Mouse (Mus musculus): ENCODE measurements around the gene Kctd12. TPM values are rescaled to one million over a fixed set of nuclear protein-coding genes. Genes with fewer than 3 reads are reported as not detected.

Gene Kctd12
- polyA plus RNA-seq, 1 experiment: 5.8 TPM

DNA sequence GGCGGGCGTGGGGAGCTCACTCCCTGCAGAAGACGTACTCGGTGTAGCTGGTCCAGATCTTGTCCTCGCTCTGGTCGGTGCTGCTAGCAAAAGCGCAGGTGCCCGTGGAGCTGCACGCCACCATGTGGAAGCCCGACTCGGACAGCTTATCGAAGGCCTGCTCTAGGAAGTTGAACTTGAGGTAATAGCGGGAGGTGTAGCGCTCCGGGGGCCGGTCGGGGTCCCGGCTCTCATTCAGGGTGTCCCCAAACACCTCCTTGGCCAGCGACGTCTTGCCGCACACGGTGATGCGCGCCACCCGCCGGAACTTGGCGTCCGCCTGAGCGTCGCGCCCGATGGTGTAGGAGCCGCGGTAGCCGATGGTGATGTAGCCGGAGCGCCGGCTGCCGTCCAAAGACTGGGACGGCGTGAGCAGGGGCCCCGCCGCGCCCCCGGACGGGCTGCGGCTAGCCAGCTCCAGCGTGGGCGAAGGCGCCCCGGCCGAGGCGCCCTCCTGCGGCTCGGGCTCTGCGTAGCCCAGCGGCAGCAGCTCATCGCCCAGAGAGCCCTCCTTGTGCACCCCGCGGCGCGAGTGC, 909 bp downstream of the Kctd12 start:
- Histone ChIP-seq H3K27me3 (ENCODE audit: control insufficient read depth, insufficient read depth, low read length) (no peaks in the 10 kb centered on the region), H3K4me3 (ENCODE audit: control insufficient read depth, low read depth, low read length) (peak overlapping the region; percentile 96), H3K4me1 (ENCODE audit: control insufficient read depth, insufficient read depth, low read length) (peaks cover 15% of the 10 kb centered on the region), H3K27ac (ENCODE audit: control insufficient read depth, insufficient read depth, low read depth, low read length) (peak overlapping the region; percentile 85), H3K36me3 (ENCODE audit: control insufficient read depth, insufficient read depth, low read length) (no peaks in the 10 kb centered on the region)
- no peak for TF ChIP-seq POLR2A (IDR thresholded peaks at IDR 0.05; ENCODE audit: control insufficient read depth, low read depth, low read length)

DNA sequence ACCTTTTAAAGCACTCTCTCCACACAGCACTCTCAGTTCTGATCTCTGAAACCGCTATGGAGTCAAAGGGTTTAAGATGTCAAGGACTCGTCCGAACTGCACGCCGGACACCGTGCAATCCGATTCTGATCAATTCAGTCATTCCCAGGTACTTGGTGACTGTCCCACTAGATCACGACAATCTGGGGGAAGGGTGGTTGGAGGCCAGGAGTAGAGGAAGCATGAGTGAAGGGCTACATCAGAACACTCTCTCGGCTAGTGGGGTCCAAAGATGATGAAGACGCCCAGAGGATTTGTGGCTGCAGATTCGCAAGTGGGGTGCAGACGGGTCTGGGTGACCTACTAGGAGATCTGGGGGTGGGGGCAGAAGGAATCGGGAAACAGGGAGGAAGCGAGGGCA, 1.5 kb downstream of the Kctd12 start:
- Histone ChIP-seq H3K27ac (ENCODE audit: control insufficient read depth, insufficient read depth, low read depth, low read length) (peak overlapping the region; percentile 85; the same call in 1 of the 2 replicates), H3K4me3 (ENCODE audit: control insufficient read depth, low read depth, low read length) (peak overlapping the region; percentile 96), H3K36me3 (ENCODE audit: control insufficient read depth, insufficient read depth, low read length) (no peaks in the 10 kb centered on the region), H3K27me3 (ENCODE audit: control insufficient read depth, insufficient read depth, low read length) (no peaks in the 10 kb centered on the region), H3K4me1 (ENCODE audit: control insufficient read depth, insufficient read depth, low read length) (peaks cover 15% of the 10 kb centered on the region)
- TF ChIP-seq CTCF (IDR thresholded peaks at IDR 0.05; ENCODE audit: control insufficient read depth, insufficient read depth, insufficient replicate concordance, low read depth, low read length) (no peak), POLR2A (IDR thresholded peaks at IDR 0.05; ENCODE audit: control insufficient read depth, low read depth, low read length) (no peak)

DNA sequence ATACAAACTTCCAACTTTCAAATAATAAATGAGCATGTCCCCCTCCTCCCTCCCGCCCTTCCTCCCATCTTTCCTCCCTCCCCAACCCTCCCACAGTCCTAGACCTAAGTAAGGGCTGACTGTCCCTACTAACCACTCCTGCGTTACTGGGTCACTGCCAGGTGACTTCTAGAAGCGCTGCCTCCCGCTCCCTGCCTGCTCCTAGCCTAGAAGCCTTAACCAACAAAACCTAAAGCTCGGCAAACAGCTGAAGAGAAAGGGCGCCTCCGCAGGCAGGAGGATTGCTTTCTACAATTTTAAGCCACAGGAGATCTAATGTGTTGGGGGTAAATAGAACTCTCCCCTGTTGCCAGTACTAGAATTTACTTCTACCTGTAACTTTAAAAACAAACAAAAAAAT, 2.0 kb downstream of the Kctd12 start:
- Histone ChIP-seq H3K27ac (ENCODE audit: control insufficient read depth, insufficient read depth, low read depth, low read length) (no peak overlapping the region), H3K27me3 (ENCODE audit: control insufficient read depth, insufficient read depth, low read length) (no peaks in the 10 kb centered on the region), H3K36me3 (ENCODE audit: control insufficient read depth, insufficient read depth, low read length) (no peaks in the 10 kb centered on the region), H3K4me1 (ENCODE audit: control insufficient read depth, insufficient read depth, low read length) (peaks cover 15% of the 10 kb centered on the region), H3K4me3 (ENCODE audit: control insufficient read depth, low read depth, low read length) (peak overlapping the region; percentile 35)
- TF ChIP-seq CTCF (IDR thresholded peaks at IDR 0.05; ENCODE audit: control insufficient read depth, insufficient read depth, insufficient replicate concordance, low read depth, low read length) (no peak), POLR2A (IDR thresholded peaks at IDR 0.05; ENCODE audit: control insufficient read depth, low read depth, low read length) (no peak)

DNA sequence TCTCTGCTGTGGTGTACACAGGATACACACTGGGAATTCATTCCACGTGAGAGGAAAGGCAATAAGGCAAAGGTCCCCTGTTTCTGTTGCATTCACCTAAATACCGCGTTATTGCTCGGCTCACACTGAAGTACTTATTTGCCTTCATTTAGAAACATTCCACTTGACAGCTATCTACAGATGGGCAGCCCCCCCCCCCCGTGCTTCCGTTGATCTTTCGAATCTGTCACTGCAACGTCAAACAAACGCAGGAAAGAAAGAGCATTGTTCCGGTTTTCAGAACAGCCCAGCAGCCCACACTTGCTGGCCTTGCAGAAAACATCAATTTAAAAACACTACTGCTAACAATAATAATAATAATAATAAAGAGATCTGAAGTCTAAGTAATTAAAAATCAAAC, 2.6 kb downstream of the Kctd12 start:
- H3K4me3 ChIP-seq (ENCODE audit: control insufficient read depth, low read depth, low read length): peak overlapping the region; percentile 7
- H3K27ac ChIP-seq (ENCODE audit: control insufficient read depth, insufficient read depth, low read depth, low read length): peak overlapping the region; percentile 53; the same call in 1 of the 2 replicates
- peaks cover 15% of the 10 kb centered on the region for H3K4me1 ChIP-seq (ENCODE audit: control insufficient read depth, insufficient read depth, low read length)
- no peaks in the 10 kb centered on the region for H3K27me3 ChIP-seq (ENCODE audit: control insufficient read depth, insufficient read depth, low read length)
- TF ChIP-seq POLR2A (IDR thresholded peaks at IDR 0.05; ENCODE audit: control insufficient read depth, low read depth, low read length): no peak
- no peak for TF ChIP-seq CTCF (IDR thresholded peaks at IDR 0.05; ENCODE audit: control insufficient read depth, insufficient read depth, insufficient replicate concordance, low read depth, low read length)
- H3K36me3 ChIP-seq (ENCODE audit: control insufficient read depth, insufficient read depth, low read length): no peaks in the 10 kb centered on the region

DNA sequence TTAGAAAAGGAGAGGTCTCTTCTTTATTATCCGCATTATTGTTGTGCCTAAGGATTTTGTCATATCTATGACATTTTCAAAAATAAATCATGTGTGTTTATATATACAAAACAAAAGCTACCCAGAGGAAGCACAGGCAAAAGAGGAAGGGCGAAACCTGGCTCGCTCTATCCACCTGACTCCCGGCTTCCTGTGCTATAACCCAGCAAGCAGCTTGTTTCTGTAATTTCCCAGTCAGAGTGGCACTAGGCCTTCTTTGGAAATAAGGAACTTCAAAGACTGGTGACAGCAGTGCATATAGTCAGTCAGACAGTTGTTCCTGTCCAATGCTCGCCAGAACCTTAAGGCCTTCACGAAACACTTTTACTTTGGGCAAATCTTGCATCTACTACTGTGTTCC, 6.6 kb downstream of the Kctd12 start:
- TF ChIP-seq POLR2A (IDR thresholded peaks at IDR 0.05; ENCODE audit: control insufficient read depth, low read depth, low read length): no peak
- no peak for TF ChIP-seq CTCF (IDR thresholded peaks at IDR 0.05; ENCODE audit: control insufficient read depth, insufficient read depth, insufficient replicate concordance, low read depth, low read length)
- H3K27me3 ChIP-seq (ENCODE audit: control insufficient read depth, insufficient read depth, low read length): no peaks in the 10 kb centered on the region
- peaks cover 2% of the 10 kb centered on the region for H3K4me1 ChIP-seq (ENCODE audit: control insufficient read depth, insufficient read depth, low read length)
- no peak overlapping the region for H3K27ac ChIP-seq (ENCODE audit: control insufficient read depth, insufficient read depth, low read depth, low read length)
- no peak overlapping the region for H3K4me3 ChIP-seq (ENCODE audit: control insufficient read depth, low read depth, low read length)
- no peaks in the 10 kb centered on the region for H3K36me3 ChIP-seq (ENCODE audit: control insufficient read depth, insufficient read depth, low read length)

DNA sequence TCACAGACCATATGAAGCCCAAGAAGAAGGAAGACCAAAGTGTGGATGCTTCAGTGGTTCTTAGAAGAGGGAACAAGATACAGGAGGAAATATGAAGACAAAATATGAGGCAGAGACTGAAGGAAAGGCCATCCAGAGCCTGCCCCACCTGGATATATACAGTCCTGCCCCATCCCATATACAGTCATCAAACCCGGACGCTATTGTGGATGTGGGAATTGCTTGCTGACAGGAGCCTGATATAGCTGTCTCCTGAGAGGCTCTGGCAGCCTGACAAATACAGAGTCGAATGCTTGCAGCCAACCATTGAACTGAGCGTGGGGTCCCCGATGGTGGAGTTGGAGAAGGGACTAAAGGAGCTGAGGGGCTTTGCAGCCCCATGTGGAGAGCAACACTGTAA, 13.6 kb downstream of the Kctd12 start:
- no peaks in the 10 kb centered on the region for H3K27me3 ChIP-seq (ENCODE audit: control insufficient read depth, insufficient read depth, low read length)
- no peak for TF ChIP-seq CTCF (IDR thresholded peaks at IDR 0.05; ENCODE audit: control insufficient read depth, insufficient read depth, insufficient replicate concordance, low read depth, low read length)
- TF ChIP-seq POLR2A (IDR thresholded peaks at IDR 0.05; ENCODE audit: control insufficient read depth, low read depth, low read length): no peak
- no peaks in the 10 kb centered on the region for H3K4me1 ChIP-seq (ENCODE audit: control insufficient read depth, insufficient read depth, low read length)
- no peaks in the 10 kb centered on the region for H3K36me3 ChIP-seq (ENCODE audit: control insufficient read depth, insufficient read depth, low read length)
- no peak overlapping the region for H3K27ac ChIP-seq (ENCODE audit: control insufficient read depth, insufficient read depth, low read depth, low read length)
- no peak overlapping the region for H3K4me3 ChIP-seq (ENCODE audit: control insufficient read depth, low read depth, low read length)

DNA sequence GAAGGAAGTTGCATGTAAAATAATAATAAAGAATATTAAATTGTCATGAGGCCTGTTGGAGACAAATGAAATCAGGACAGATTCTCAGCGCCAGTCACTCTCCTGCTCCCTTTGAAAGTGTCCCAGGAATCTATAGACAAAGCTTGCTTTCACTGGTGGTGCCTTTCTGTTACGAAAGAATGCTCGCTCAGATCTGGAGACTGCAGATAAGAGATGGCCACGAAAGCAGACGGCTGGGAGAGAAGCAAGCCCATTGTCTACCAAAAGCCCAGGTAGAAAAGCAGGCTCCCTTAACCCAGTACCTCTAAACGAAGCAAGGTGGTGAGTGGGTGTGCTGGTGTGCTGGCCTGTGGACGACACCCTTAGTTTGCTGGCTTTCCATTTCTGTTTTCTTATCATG, 16.2 kb downstream of the Kctd12 start:
- Histone ChIP-seq H3K4me1 (ENCODE audit: control insufficient read depth, insufficient read depth, low read length) (no peaks in the 10 kb centered on the region), H3K4me3 (ENCODE audit: control insufficient read depth, low read depth, low read length) (no peak overlapping the region), H3K27ac (ENCODE audit: control insufficient read depth, insufficient read depth, low read depth, low read length) (no peak overlapping the region), H3K27me3 (ENCODE audit: control insufficient read depth, insufficient read depth, low read length) (no peaks in the 10 kb centered on the region), H3K36me3 (ENCODE audit: control insufficient read depth, insufficient read depth, low read length) (no peaks in the 10 kb centered on the region)
- TF ChIP-seq CTCF (IDR thresholded peaks at IDR 0.05; ENCODE audit: control insufficient read depth, insufficient read depth, insufficient replicate concordance, low read depth, low read length): no peak

DNA sequence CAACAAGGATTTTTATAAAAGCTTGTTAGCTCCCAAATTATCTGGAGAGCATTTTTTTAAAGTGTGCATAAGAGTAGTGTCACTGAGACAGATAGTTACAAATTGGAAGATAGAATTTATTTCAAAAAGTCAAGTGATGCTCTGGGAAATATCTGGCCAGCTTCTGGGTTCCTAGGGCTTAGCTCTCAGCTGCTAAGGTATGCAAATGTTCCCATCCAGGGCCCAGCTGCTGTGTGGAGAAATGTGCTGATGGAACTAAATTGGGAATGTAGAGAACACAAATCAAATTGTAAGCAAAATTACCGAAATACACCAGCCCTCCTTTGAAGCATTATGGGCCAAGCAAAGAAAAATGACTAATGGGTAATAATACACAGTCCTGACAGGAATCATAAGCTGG, 16.6 kb downstream of the Kctd12 start:
- Histone ChIP-seq H3K4me3 (ENCODE audit: control insufficient read depth, low read depth, low read length) (no peak overlapping the region), H3K36me3 (ENCODE audit: control insufficient read depth, insufficient read depth, low read length) (no peaks in the 10 kb centered on the region), H3K27me3 (ENCODE audit: control insufficient read depth, insufficient read depth, low read length) (no peaks in the 10 kb centered on the region), H3K27ac (ENCODE audit: control insufficient read depth, insufficient read depth, low read depth, low read length) (no peak overlapping the region), H3K4me1 (ENCODE audit: control insufficient read depth, insufficient read depth, low read length) (no peaks in the 10 kb centered on the region)
- no peak for TF ChIP-seq CTCF (IDR thresholded peaks at IDR 0.05; ENCODE audit: control insufficient read depth, insufficient read depth, insufficient replicate concordance, low read depth, low read length)
- no peak for TF ChIP-seq POLR2A (IDR thresholded peaks at IDR 0.05; ENCODE audit: control insufficient read depth, low read depth, low read length)
